Mouse (Mus musculus) myocyte (in vitro differentiated cells): ENCODE measurements at regions not wholly inside any gene's neighbourhood (a gene's known extent, or its start where the extent isn't known, plus 50 kb on each side); places are given as distances from the start of the nearest gene placed in this dataset.

ENCODE experiments used
- H3K27me3 ChIP-seq: one replicate; pipeline ENCODE4 v1.6.1; 2011; ENCODE audit not compliant: control insufficient read depth, insufficient read depth, insufficient read length
- H3K36me3 ChIP-seq: one replicate; pipeline ENCODE4 v1.6.1; 2011; ENCODE audit not compliant: control insufficient read depth, insufficient read depth
- H3K4me2 ChIP-seq: one replicate; pipeline ENCODE4 v1.6.1; 2011; ENCODE audit warnings: low read depth, control low read depth
- H3K4me3 ChIP-seq: one replicate; pipeline ENCODE4 v1.5.1; 2011; ENCODE audit warnings: mild to moderate bottlenecking, control low read depth, moderate library complexity
- H3K79me2 ChIP-seq: one replicate; pipeline ENCODE4 v1.6.1; 2011; ENCODE audit not compliant: control insufficient read depth, insufficient read depth
- H3ac ChIP-seq: one replicate; pipeline ENCODE4 v1.6.1; 2011; ENCODE audit not compliant: control insufficient read depth, insufficient read length
- CEBPB ChIP-seq: IDR thresholded peaks from 2 replicates; pipeline ENCODE4 v1.6.1; 2011; ENCODE audit warnings: mild to moderate bottlenecking, moderate library complexity; ENCODE audit not compliant: poor library complexity, insufficient read depth, severe bottlenecking
- E2F4 ChIP-seq: IDR thresholded peaks from one replicate; pipeline ENCODE4 v1.6.1; 2011; ENCODE audit warnings: mild to moderate bottlenecking, control low read depth, moderate library complexity; ENCODE audit not compliant: insufficient read depth
- MAX ChIP-seq: IDR thresholded peaks from one replicate; pipeline ENCODE4 v1.6.1; 2011; ENCODE audit warnings: low read depth, mild to moderate bottlenecking, control low read depth
- MYOD1 ChIP-seq, 3 experiments: IDR thresholded peaks; one replicate each; pipeline ENCODE4 v1.6.1; 2011; ENCODE audit warnings: control low read depth in 2 of 3, low read depth in 2 of 3, mild to moderate bottlenecking in 2 of 3, moderate library complexity in 1 of 3; ENCODE audit not compliant: insufficient read length in 2 of 3, control insufficient read depth in 1 of 3
- MYOG ChIP-seq, 3 experiments: IDR thresholded peaks; one replicate each; pipeline ENCODE4 v1.6.1; 2011; ENCODE audit warnings: control low read depth in 2 of 3, low read depth in 2 of 3, mild to moderate bottlenecking in 2 of 3; ENCODE audit not compliant: insufficient read length in 2 of 3, control insufficient read depth in 1 of 3, insufficient read depth in 1 of 3
- POLR2A ChIP-seq: IDR thresholded peaks from one replicate; pipeline ENCODE4 v1.6.1; 2011; ENCODE audit warnings: low read depth, mild to moderate bottlenecking, control low read depth, moderate library complexity; ENCODE audit not compliant: insufficient read length
- POLR2AphosphoS2 ChIP-seq: IDR thresholded peaks from one replicate; pipeline ENCODE4 v1.6.1; 2011; ENCODE audit warnings: low read depth, control low read depth; ENCODE audit not compliant: insufficient read length
- REST ChIP-seq: IDR thresholded peaks from one replicate; pipeline ENCODE4 v1.6.1; 2011; ENCODE audit warnings: mild to moderate bottlenecking, control low read depth, moderate library complexity; ENCODE audit not compliant: insufficient read depth, insufficient read length
- SRF ChIP-seq: IDR thresholded peaks from one replicate; pipeline ENCODE4 v1.6.1; 2011; ENCODE audit warnings: low read depth; ENCODE audit not compliant: control insufficient read depth, insufficient read length
- TCF12 ChIP-seq: IDR thresholded peaks from one replicate; pipeline ENCODE4 v1.6.1; 2011; ENCODE audit warnings: mild to moderate bottlenecking, control low read depth; ENCODE audit not compliant: poor library complexity, insufficient read depth, severe bottlenecking
- TCF3 ChIP-seq: IDR thresholded peaks from one replicate; pipeline ENCODE4 v1.6.1; 2011; ENCODE audit warnings: low read depth, control low read depth; ENCODE audit not compliant: insufficient read length
- USF1 ChIP-seq: IDR thresholded peaks from one replicate; pipeline ENCODE4 v1.6.1; 2011; ENCODE audit warnings: low read depth, mild to moderate bottlenecking, control low read depth, moderate library complexity

GRCm38 (mm10) chr13:47557196-47557974 lies 434.9 kb downstream of the Rnf144b start:
- Histone ChIP-seq H3K79me2 (no peaks in the 10 kb centered on the region), H3ac (no peak overlapping the region), H3K36me3 (no peaks in the 10 kb centered on the region), H3K27me3 (peaks cover 4% of the 10 kb centered on the region), H3K4me2 (no peak overlapping the region), H3K4me3 (no peak overlapping the region)
- TF ChIP-seq USF1, result no peak
- no peak for TF ChIP-seq MYOD1 (IDR thresholded peaks at IDR 0.05; ENCODE audit: control insufficient read depth in 1 of 3, insufficient read length in 2 of 3, low read depth in 2 of 3)
- TF ChIP-seq CEBPB, result no peak
- no peak for TF ChIP-seq SRF
- TF ChIP-seq POLR2A, result no peak
- no peak for TF ChIP-seq REST
- TF ChIP-seq MYOG (IDR thresholded peaks at IDR 0.05; ENCODE audit: control insufficient read depth in 1 of 3, insufficient read depth in 1 of 3, insufficient read length in 2 of 3, low read depth in 2 of 3), result no peak

- TF ChIP-seq TCF12 (no peak), TCF3 (no peak), SRF (no peak), CEBPB (no peak), MYOG (IDR thresholded peaks at IDR 0.05; ENCODE audit: control insufficient read depth in 1 of 3, insufficient read depth in 1 of 3, insufficient read length in 2 of 3, low read depth in 2 of 3) (no peak), USF1 (no peak), POLR2A (no peak), E2F4 (no peak), MAX (no peak), MYOD1 (IDR thresholded peaks at IDR 0.05; ENCODE audit: control insufficient read depth in 1 of 3, insufficient read length in 2 of 3, low read depth in 2 of 3) (no peak)
- no peak overlapping the region for H3ac ChIP-seq
- no peak overlapping the region for H3K4me2 ChIP-seq
- H3K27me3 ChIP-seq, result no peaks in the 10 kb centered on the region
- H3K4me3 ChIP-seq, result no peak overlapping the region
- no peaks in the 10 kb centered on the region for H3K79me2 ChIP-seq
- no peaks in the 10 kb centered on the region for H3K36me3 ChIP-seq
These were observed 440.4 kb downstream of the Rnf144b start for GRCm38 (mm10) chr13:47562836-47563235.

- Histone ChIP-seq H3K4me3 (no peak overlapping the region), H3K27me3 (no peaks in the 10 kb centered on the region), H3K4me2 (no peak overlapping the region), H3ac (no peak overlapping the region), H3K79me2 (no peaks in the 10 kb centered on the region), H3K36me3 (no peaks in the 10 kb centered on the region)
- TF ChIP-seq MYOD1 (IDR thresholded peaks at IDR 0.05; ENCODE audit: control insufficient read depth in 1 of 3, insufficient read length in 2 of 3, low read depth in 2 of 3) (no peak), POLR2AphosphoS2 (no peak), POLR2A (no peak), E2F4 (no peak), MYOG (IDR thresholded peaks at IDR 0.05; ENCODE audit: control insufficient read depth in 1 of 3, insufficient read depth in 1 of 3, insufficient read length in 2 of 3, low read depth in 2 of 3) (no peak), CEBPB (no peak), USF1 (no peak), SRF (no peak), TCF12 (no peak), TCF3 (no peak), MAX (no peak), REST (no peak)
These were observed 454.1 kb downstream of the Rnf144b start for GRCm38 (mm10) chr13:47576516-47576915.

- no peak overlapping the region for H3K4me3 ChIP-seq
- H3K27me3 ChIP-seq, result no peaks in the 10 kb centered on the region
- TF ChIP-seq CEBPB (no peak), E2F4 (no peak), POLR2A (no peak), MAX (no peak), TCF3 (no peak), USF1 (no peak), SRF (no peak), REST (no peak), POLR2AphosphoS2 (no peak), MYOG (IDR thresholded peaks at IDR 0.05; ENCODE audit: control insufficient read depth in 1 of 3, insufficient read depth in 1 of 3, insufficient read length in 2 of 3, low read depth in 2 of 3) (no peak), TCF12 (no peak), MYOD1 (IDR thresholded peaks at IDR 0.05; ENCODE audit: control insufficient read depth in 1 of 3, insufficient read length in 2 of 3, low read depth in 2 of 3) (no peak)
- H3K4me2 ChIP-seq, result no peak overlapping the region
- no peaks in the 10 kb centered on the region for H3K36me3 ChIP-seq
- H3K79me2 ChIP-seq, result no peaks in the 10 kb centered on the region
- H3ac ChIP-seq, result no peak overlapping the region
These were observed 457.7 kb downstream of the Rnf144b start for GRCm38 (mm10) chr13:47580144-47580543.

GRCm38 (mm10) chr13:47585158-47585557 lies 462.7 kb downstream of the Rnf144b start:
- H3K36me3 ChIP-seq, result no peaks in the 10 kb centered on the region
- TF ChIP-seq TCF12 (no peak), MAX (no peak), POLR2AphosphoS2 (no peak), SRF (no peak), E2F4 (no peak), REST (no peak), CEBPB (no peak), POLR2A (no peak), MYOG (IDR thresholded peaks at IDR 0.05; ENCODE audit: control insufficient read depth in 1 of 3, insufficient read depth in 1 of 3, insufficient read length in 2 of 3, low read depth in 2 of 3) (no peak), MYOD1 (IDR thresholded peaks at IDR 0.05; ENCODE audit: control insufficient read depth in 1 of 3, insufficient read length in 2 of 3, low read depth in 2 of 3) (no peak), USF1 (no peak), TCF3 (no peak)
- H3ac ChIP-seq, result no peak overlapping the region
- no peaks in the 10 kb centered on the region for H3K27me3 ChIP-seq
- no peaks in the 10 kb centered on the region for H3K79me2 ChIP-seq
- H3K4me2 ChIP-seq, result no peak overlapping the region
- no peak overlapping the region for H3K4me3 ChIP-seq
